ENCODE assay signal across 27 mouse cellular contexts in the genomic region with DNA sequence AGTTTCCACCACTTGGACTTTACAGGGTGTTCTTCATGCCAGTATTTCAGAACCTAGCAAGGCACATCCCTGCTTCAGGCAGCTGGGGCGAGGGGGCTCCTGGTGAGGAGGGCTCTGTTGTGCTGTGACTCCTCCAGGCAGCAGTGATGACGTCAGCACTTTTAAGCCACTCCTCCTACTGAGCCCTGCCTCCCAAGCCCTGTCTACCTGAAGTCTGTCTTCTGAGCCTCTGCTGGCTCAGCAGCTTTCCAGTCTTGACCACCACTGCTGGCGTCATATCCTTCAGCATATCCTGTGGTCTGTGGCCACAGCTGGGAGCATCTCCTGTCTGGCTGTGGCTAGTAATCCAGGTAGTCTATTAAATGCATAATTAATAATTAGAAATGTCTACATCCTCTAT. TPM values are rescaled to one million over a fixed set of nuclear protein-coding genes. Genes with fewer than 3 reads are reported as not detected.
DNase-seq lines count a peak whose midpoint lies in the region; ATAC-seq lines count a peak whose summit lies in the region.
"Had no signal": no experiment of that assay in that cellular context is flagged by ENCODE, and none has a peak within 500 bp of the region (broad histone marks: within the 10 kb centered on the region; RNA-seq: fewer than 3 reads in every experiment).

No protein-coding gene starts in this region.

- 0 out of 2 replicates have a peak, but pooled peaks cover 3% of the 10 kb centered on the region for H3K36me3 ChIP-seq in midbrain, embryonic 16.5 days (ENCODE audit: control insufficient read depth, insufficient read depth, low read length)
- H3K36me3 ChIP-seq: hindbrain, embryonic 12.5 days; liver, embryonic 13.5 days; neural tube, embryonic 12.5 days; stomach, embryonic 15.5 days had no signal

- peak; percentile 70 for ATAC-seq in megakaryocyte progenitor cell, adult 5-6 weeks (replicated peaks; ENCODE audit: poor library complexity)
- ATAC-seq in midbrain, embryonic 16.5 days: no peak
- ATAC-seq: forebrain, embryonic 13.5 days had no signal

- no peak overlapping the region for H3K27ac ChIP-seq in midbrain, embryonic 16.5 days (ENCODE audit: low read length)
- H3K27ac ChIP-seq: forebrain, embryonic 13.5 days; heart, embryonic 13.5 days; hindbrain, embryonic 12.5 days; limb, embryonic 12.5 days; liver, embryonic 13.5 days; neural tube, embryonic 12.5 days; stomach, embryonic 15.5 days had no signal

- WGBS in midbrain, embryonic 16.5 days: 61% methylated on average over 3 of the region's 3 CpGs

- DNase-seq in thymus, postnatal 4 days: peak; percentile 29
- no peak for DNase-seq in thymus, postnatal 10 days (ENCODE audit: low spot score in 2 of 2)
- peak; percentile 77 for DNase-seq in ES-CJ7 (ENCODE audit: low read depth, low spot score)
- peak; percentile 12 for DNase-seq in c-Kit-positive CD71-positive TER-119-positive erythroid progenitor cells, embryonic 14.5 days (ENCODE audit: low spot score)
- DNase-seq in layer of hippocampus, postnatal 10 days (ENCODE audit: low spot score in 2 of 2): no peak
- DNase-seq in ovary, adult 18-20 months (ENCODE audit: low spot score): no peak
- DNase-seq: adrenal gland, adult 2 months; cerebellum, adult 8-10 months; cerebellum, postnatal 36 days; gastrocnemius, postnatal 10 days; heart, adult 18-20 months; heart, postnatal 14 days; kidney, adult 2 months; kidney, postnatal 10 days; liver, embryonic 13.5 days; lung, adult 2 months; midbrain, embryonic 14.5 days; retina, postnatal 1 day; right cerebral cortex, postnatal 4 days had no signal

- no peaks in the 10 kb centered on the region for H3K9me3 ChIP-seq in midbrain, embryonic 16.5 days (replicated peaks; ENCODE audit: control insufficient read depth, low read length, poor library complexity, severe bottlenecking)
- H3K9me3 ChIP-seq: forebrain, embryonic 13.5 days; heart, embryonic 13.5 days; hindbrain, embryonic 12.5 days; limb, embryonic 12.5 days; liver, embryonic 13.5 days; neural tube, embryonic 12.5 days; stomach, embryonic 15.5 days had no signal

- no peak overlapping the region for H3K4me3 ChIP-seq in midbrain, embryonic 16.5 days (ENCODE audit: low read depth, low read length)
- H3K4me3 ChIP-seq: forebrain, embryonic 13.5 days; heart, embryonic 13.5 days; hindbrain, embryonic 12.5 days; limb, embryonic 12.5 days; liver, embryonic 13.5 days; neural tube, embryonic 12.5 days; stomach, embryonic 15.5 days had no signal

- H3K9ac ChIP-seq in midbrain, embryonic 16.5 days (ENCODE audit: low read depth, low read length): no peak overlapping the region
- H3K9ac ChIP-seq: forebrain, embryonic 13.5 days; heart, embryonic 13.5 days; hindbrain, embryonic 12.5 days; limb, embryonic 12.5 days; liver, embryonic 13.5 days; neural tube, embryonic 12.5 days; stomach, embryonic 15.5 days had no signal

- no peaks in the 10 kb centered on the region for H3K27me3 ChIP-seq in midbrain, embryonic 16.5 days (ENCODE audit: control insufficient read depth, insufficient read depth, low read depth, low read length)
- H3K27me3 ChIP-seq: forebrain, embryonic 13.5 days; heart, embryonic 13.5 days; hindbrain, embryonic 12.5 days; limb, embryonic 12.5 days; liver, embryonic 13.5 days; neural tube, embryonic 12.5 days; stomach, embryonic 15.5 days had no signal

- H3K4me2 ChIP-seq in midbrain, embryonic 16.5 days (ENCODE audit: low read length): no peak overlapping the region
- H3K4me2 ChIP-seq: forebrain, embryonic 13.5 days; heart, embryonic 13.5 days; hindbrain, embryonic 12.5 days; limb, embryonic 12.5 days; liver, embryonic 13.5 days; neural tube, embryonic 12.5 days; stomach, embryonic 15.5 days had no signal

- H3K4me1 ChIP-seq in midbrain, embryonic 16.5 days (ENCODE audit: control insufficient read depth, insufficient read depth, low read length): no peaks in the 10 kb centered on the region
- H3K4me1 ChIP-seq: liver, embryonic 13.5 days had no signal

RNA-seq across cellular contexts. Expression of gene Adcy3, which starts 47.6 kb away (rescaled TPM):
- 1.3 and 2.0 TPM in 2 replicates for total RNA-seq in megakaryocyte progenitor cell, adult 5-6 weeks (2015)
- 1.6 and 2.0 TPM in 2 replicates for total RNA-seq in megakaryocyte progenitor cell, adult 5-6 weeks (2017)
- 10 to 100 TPM; 45.8 to 48.1 TPM for total RNA-seq in layer of hippocampus, postnatal 10 days (2021)
- polyA plus RNA-seq in midbrain, embryonic 16.5 days (2015; fragmentation: Nextera tagmentation; extraction: Ambion mirVana): 13.5 and 15.5 TPM in 2 replicates

RNA-seq across cellular contexts. Expression of gene Ptrhd1, which starts 53.3 kb away (rescaled TPM):
- total RNA-seq in megakaryocyte progenitor cell, adult 5-6 weeks (2015): 5.8 and 7.5 TPM in 2 replicates
- total RNA-seq in megakaryocyte progenitor cell, adult 5-6 weeks (2017): 3.4 and 4.5 TPM in 2 replicates
- 1 to 10 TPM; 9.7 to 9.8 TPM for total RNA-seq in layer of hippocampus, postnatal 10 days (2021)
- 5.2 and 5.5 TPM in 2 replicates for polyA plus RNA-seq in midbrain, embryonic 16.5 days (2015; fragmentation: Nextera tagmentation; extraction: Ambion mirVana)

RNA-seq across cellular contexts. Expression of gene Cenpo, which starts 53.6 kb away (rescaled TPM):
- total RNA-seq in megakaryocyte progenitor cell, adult 5-6 weeks (2015): 18.5 and 19.2 TPM in 2 replicates
- total RNA-seq in megakaryocyte progenitor cell, adult 5-6 weeks (2017): 49.7 and 51.3 TPM in 2 replicates
- 1 to 10 TPM; 5.8 to 6.4 TPM for total RNA-seq in layer of hippocampus, postnatal 10 days (2021)
- polyA plus RNA-seq in midbrain, embryonic 16.5 days (2015; fragmentation: Nextera tagmentation; extraction: Ambion mirVana): 7.4 and 8.5 TPM in 2 replicates

Comparison
In these comparisons a context has a peak if more than half of its experiments do, and no peak if none do; other contexts are left out.
1. DNase-seq: peak in thymus, postnatal 4 days (single experiment), ES-CJ7 (single experiment) and c-Kit-positive CD71-positive TER-119-positive erythroid progenitor cells, embryonic 14.5 days (single experiment); none in thymus, postnatal 10 days (0 of 2), layer of hippocampus, postnatal 10 days (0 of 2) and ovary, adult 18-20 months (single experiment).
2. RNA of gene Adcy3, which starts 47.6 kb away (total RNA-seq): 45.8 to 48.1 TPM in layer of hippocampus, postnatal 10 days; 1.3 to 2.0 TPM in megakaryocyte progenitor cell, adult 5-6 weeks; every median in the first group is over 10 times any median in the second.